Mouse (Mus musculus) R1 (cell line): Measurements from ENCODE around the gene Aida.
A peak's percentile ranks its signal among the peaks of the same experiment; 100 is the strongest.
"Not testable (repeated sequence)": the region's sequence is repeated elsewhere in the genome, so short reads cannot be mapped to it uniquely, and the experiment has no call there.

ENCODE experiments used
- DNase-seq: peaks from one replicate; pipeline ENCODE4 v3.0.0-alpha.2; 2018; ENCODE audit warnings: low read depth, low spot score

The Aida gene

GRCm38 (mm10) chr1:183315783-183316182, 19.4 kb downstream of the Aida start:
- peak; percentile 65 for DNase-seq

DNA sequence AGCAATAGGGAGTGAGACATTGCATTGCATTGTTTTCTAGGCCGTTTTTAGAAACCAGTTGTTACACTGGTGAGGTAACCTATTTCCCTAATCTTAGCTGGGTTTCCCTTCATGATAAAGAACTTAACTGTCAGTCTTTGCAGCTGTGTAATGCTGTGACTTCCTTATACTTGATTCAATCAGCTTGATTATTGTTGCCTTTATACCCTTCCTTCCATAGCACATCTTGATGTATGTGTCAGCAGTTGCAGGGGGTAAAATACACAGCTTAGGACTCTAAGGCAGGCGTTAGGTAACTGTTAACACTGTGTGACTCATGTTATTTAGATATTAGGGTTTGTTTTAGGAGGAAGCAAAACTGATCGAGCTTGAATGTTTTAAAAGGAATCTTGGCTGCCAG, 24.3 kb downstream of the Aida start:
- DNase-seq = no peak

DNA sequence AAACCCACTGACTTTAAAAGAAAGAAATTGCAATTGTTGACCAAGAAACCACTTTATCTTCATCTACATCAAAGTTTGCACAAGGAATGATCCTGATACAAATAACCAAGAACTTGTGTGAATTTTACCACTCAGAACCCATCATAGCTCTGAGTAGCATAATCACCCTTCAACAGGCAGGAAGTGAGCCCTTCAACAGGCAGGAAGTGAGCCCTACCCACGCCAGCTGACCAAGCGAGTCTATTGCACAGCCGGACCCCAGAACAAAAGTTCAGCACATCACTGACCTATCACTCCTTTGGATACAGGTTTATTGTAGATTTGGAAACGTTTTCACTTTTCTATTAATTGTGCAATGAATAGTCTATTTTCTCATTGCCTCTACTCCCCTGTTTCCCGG, 26.1 kb downstream of the Aida start:
- not testable (repeated sequence) for DNase-seq

GRCm38 (mm10) chr1:183323923-183324322, 27.5 kb downstream of the Aida start:
- DNase-seq = no peak

DNA sequence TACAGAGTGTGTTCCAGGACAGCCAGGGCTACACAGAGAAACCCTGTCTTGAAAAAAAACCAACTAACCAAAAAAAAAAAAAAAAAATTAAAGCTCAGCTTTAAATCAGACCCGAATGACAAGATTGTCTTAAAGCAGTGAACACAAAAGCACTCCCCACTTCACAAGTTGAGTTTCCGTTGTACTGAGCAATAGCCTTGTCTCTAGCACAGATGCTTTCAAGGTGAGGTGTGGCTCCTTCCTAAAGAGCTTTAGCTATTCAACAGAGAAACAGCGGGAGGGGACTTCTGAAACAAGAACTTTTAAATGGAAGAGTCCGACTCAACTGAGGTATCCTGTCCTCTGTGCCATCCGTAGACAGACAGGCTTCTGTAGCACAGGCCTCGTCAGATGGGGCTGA, 28.0 kb downstream of the Aida start:
- DNase-seq = peak; percentile 97

GRCm38 (mm10) chr1:183327171-183327570, 30.8 kb downstream of the Aida start:
- no peak for DNase-seq

GRCm38 (mm10) chr1:183342902-183343301, 46.5 kb downstream of the Aida start:
- not testable (repeated sequence) for DNase-seq

DNA sequence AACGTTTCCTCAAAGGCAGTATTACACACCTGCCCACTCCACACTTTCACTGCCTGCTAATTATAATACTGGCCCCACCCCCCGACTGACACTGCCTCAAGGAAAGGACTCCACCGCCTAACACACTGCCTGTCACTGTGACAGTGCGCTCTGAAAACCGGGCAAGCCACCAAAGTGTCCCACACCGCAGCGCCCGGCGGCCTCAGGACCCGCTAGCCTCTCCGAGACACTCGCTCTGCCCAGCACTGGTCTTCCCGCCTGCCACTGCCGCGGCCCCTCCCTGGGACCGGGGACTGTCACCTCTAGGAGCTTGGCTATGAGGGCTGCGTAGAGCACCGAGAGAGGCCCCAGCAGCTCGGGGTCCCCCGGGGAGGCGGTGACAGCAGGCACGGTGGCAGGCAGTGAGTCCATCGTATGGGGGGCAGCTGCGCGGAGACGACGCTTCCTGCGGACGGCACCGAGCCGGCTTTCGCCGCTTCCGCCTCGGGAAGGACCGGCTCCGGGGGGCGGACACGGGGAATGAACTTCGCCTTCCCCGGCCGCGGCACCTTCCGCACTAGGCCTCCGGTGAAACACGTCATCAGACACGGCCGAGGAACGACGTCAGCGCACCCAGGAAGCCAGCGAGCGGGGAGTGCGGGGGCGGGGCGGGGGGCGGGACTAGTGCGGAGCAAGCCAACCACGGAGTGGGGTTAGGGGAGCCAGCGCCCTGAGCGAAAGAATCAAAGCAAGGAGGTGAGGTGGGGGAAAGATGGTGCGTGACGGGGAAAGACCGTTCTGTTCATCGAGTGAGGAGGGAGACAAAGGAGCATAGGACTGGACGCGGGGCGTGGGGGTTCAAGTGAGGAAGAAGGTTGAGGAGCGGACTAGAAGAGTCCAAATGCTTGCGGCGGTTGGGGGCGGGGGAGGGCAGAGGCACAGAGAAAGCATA, 48.8 kb downstream of the Aida start:
- peak; percentile 82 for DNase-seq

DNA sequence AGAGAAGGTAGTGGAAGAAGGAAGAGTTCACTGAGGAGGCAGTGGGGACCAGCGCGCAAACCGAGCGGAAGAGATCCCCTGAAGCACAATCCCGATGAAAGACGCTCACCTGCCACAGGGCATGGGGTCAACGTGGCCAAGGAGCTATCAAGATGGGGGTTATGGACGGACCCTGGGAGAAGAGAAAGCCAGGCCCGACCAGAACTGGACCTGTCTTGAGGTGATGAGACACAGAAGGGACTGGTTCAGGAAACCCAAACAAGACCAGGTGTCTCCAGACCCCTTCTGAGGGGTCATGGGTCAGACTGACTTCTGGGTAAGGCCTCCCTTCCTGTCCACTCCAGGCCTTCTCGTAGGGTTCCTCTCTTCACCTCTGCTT, 49.4 kb downstream of the Aida start:
- no peak for DNase-seq

GRCm38 (mm10) chr1:183349840-183350239, 53.5 kb downstream of the Aida start:
- DNase-seq = peak; percentile 76

DNA sequence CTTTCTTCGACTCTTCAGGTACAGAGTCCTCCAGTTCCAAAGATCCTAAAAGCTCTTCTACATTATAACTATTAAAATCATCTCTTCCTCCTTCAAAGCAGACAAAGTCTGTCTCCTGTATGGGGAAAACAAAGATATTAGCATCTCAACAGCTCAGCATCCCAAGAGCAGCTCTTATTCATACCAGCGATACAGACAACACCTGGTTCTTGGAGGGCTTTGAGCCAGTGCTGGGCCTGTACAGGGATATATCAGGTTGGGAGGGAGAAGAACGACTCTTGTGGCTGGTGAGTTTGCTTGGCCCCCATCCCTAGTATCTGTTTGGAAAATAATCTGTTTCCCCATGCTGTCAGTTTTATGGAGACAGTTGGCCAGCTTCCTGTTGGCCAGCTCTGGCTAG, 62.5 kb downstream of the Aida start:
- peak; percentile 64 for DNase-seq

GRCm38 (mm10) chr1:183362301-183362700, 65.9 kb downstream of the Aida start:
- DNase-seq = no peak

DNA sequence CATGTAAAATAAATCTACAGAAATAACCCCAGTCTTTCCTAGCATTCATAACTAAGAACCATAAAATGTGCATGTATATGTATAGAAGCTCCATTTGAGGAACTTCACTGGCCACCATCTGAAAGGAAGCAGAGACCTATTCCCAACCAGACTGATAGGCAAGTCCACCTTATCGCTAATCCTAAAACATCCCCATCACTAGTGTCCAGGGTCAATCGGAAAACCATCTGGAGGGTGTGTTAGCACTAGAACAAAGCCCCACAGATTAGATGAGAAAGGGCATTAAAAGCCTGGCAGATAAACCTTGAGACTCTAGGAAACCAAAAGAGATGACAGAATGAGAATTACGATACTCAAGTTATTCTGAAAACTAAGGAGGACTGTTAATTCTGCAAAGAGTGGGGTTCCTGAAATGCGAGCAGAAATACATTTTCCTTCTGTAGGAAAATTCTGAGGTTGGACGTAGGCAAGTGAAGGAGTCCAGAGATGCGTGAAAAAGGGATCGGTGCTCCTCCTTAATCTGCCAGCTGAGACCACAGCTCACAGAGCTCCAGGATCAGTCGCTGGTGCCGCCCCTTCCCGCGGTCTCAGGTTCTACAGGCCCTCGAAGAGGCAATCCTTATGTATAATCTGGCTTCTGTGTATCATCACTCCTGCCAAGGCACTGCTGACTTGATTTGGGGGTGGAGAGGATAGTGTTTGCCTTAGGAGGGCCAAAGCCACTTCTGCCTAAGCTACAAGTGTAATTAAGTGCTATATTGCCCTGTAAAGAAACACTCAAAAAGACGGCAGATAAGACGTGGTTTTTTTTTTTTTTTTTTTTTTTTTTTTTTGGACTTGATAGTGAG, 66.6 kb downstream of the Aida start:
- no peak for DNase-seq

DNA sequence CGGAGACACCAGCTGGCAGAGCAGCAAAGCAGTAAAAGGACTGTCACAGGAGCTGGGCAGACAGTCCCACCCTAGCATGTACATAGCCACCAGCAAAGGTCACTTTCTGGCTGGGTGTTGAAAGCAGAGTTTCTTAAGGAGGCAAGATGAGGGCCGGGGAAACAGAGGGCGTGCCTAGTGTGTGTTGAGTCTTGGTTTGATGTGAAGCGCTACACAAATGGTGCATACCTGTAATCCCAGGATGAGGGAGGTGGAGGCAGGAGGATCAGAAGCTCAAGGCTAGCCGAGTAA, 67.1 kb downstream of the Aida start:
- DNase-seq = no peak

DNA sequence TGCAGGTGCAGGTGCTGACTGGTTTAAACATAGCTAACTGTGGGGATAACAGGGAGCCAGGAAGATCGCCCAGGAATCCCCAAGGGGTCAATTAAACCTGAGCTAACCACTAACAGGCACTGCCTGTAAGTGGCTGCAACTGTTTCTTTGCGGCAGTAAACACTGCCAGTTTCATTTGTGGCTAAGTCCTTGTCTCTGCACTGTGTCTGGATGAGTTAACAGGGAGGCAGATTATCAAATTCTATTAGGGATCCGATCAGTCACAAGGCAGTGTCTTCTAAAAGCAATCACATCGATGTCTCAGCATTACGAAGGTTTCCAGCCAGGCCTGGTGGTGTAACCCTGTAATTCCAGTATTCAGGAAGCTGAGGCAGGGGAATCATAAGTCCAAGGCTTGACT, 70.0 kb downstream of the Aida start:
- no peak for DNase-seq

DNA sequence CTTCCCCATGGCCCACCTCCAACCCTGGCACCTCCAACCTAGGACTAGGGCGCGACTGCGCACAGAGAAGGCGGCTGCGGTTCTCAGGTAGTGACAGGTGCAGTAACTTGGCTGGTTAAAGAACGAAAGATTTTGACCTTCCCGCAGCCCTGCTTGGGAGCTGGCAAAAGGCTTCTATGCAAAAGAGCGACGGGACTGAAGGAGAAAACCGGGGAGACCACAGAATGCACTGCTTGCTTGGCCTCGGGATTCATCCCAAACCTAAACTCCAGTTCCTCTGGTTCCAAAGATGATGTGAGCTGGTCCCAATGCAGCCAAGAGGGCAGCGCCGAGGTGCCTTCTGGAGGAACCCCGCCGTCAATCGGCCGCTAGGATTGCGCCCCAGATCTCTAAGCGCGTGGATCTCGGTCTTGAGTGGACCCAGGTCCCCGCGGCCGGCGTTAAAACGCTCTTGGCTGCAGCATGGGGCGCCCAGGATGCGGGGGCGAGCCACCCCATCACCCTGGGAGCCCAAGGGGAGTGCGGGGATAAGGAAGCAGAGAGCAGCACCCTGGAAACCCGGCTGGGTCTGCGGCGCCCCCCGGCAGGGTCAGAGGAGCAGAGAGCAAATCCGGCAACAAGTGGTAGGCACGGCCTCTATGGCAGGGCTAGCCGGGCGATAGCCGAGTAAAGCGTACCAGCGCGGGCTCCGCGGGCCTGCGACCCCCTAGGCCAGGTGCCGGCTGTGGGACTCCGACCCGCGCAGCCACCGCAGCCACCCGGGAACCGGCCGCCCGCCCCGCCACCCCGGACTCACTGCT, 72.4 kb downstream of the Aida start:
- peak; percentile 56 for DNase-seq

DNA sequence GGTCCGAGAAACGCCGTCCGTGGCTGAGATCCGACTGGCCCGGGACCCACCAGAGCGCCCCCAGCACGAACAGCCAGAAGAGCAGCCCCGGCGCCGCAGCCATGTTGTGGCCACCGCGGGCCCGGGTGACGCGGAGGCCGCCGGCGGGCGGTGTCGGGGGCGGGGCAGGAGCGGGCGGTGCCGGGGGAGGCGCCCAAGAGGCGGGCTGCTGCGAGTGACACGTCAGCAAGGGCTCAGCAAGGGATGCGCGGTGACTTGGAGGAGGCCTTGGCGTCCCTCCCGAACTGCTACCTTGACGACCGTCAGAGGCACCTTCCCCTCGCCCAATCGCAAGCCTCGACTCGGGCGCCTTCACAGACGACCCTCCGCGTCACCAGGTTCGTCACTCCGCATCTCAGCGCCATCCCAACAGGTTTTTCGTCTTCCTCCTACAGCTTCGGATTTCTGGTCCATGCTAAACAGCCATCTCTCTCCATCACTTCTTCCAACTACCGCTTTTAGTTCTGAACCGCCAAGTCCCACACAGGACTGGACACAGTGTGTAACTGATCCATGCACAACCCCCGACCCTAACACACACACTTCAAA, 73.1 kb downstream of the Aida start, which contains the start of gene Mia3:
Mia3 (minus strand) TSS at position 127 of the 588 bp plus-strand sequence.
- peak; percentile 95 for DNase-seq

DNA sequence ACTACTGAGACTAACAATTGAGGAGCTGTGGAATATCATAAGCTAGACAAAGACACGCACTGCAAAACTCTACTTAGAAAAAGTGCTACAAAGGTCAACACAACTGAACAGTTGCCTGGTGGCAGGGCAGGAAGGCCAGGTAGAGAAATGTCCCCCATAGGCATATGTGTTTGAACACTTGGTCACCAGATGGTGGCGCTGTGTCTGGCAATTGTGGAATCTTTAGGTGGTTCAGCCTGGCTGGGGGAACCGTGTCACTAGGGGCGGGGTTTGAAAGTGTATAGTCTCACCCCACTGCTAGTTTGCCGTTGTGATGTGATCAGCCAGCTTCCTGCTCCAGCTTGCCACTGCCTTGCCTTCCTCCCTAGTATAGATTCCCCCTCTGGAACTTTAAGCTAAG, 78.3 kb downstream of the Aida start:
- DNase-seq = peak; percentile 53
